In genomic region chr14:63062184-63062583, GRCm38 (mm10) we compare ENCODE assay signal across 22 mouse cellular contexts. TPM values are rescaled to one million over a fixed set of nuclear protein-coding genes. Genes with fewer than 3 reads are reported as not detected.
DNase-seq lines count a peak whose midpoint lies in the region; ATAC-seq and TF ChIP-seq lines count a peak whose summit lies in the region.
"Had no signal": no experiment of that assay in that cellular context is flagged by ENCODE, and none has a peak within 500 bp of the region (broad histone marks: within the 10 kb centered on the region; RNA-seq: fewer than 3 reads in every experiment).

No protein-coding gene starts in this region.

- no peaks in the 10 kb centered on the region for H3K36me3 ChIP-seq in heart, embryonic 13.5 days
- no peaks in the 10 kb centered on the region for H3K36me3 ChIP-seq in liver, embryonic 15.5 days (replicated peaks)
- H3K36me3 ChIP-seq in forebrain, embryonic 13.5 days (ENCODE audit: poor library complexity, severe bottlenecking) = no peaks in the 10 kb centered on the region
- H3K36me3 ChIP-seq: limb, embryonic 15.5 days had no signal

- H3K4me2 ChIP-seq in heart, embryonic 13.5 days = peak overlapping the region; percentile 13; the same call in 1 of the 2 replicates
- H3K4me2 ChIP-seq in liver, embryonic 15.5 days = peak overlapping the region; percentile 39
- H3K4me2 ChIP-seq in forebrain, embryonic 13.5 days = no peak overlapping the region
- H3K4me2 ChIP-seq: hindbrain, embryonic 14.5 days; limb, embryonic 15.5 days had no signal

- WGBS in heart, embryonic 13.5 days = 12% methylated on average over 2 of the region's 2 CpGs
- 25% methylated on average over 2 of the region's 2 CpGs for WGBS in liver, embryonic 15.5 days (ENCODE audit: insufficient replicate concordance)
- WGBS in lung, adult 2 months = 63% methylated on average over 2 of the region's 2 CpGs
- WGBS in forebrain, embryonic 13.5 days = 93% methylated on average over 2 of the region's 2 CpGs

- peak; percentile 47; the same call in 1 of the 2 replicates for ATAC-seq in heart, embryonic 13.5 days (ENCODE audit: extremely low read depth, insufficient number of reproducible peaks, low FRiP score, low TSS enrichment)
- peak; percentile 89 for ATAC-seq in liver, embryonic 15.5 days (ENCODE audit: insufficient read depth)
- no peak for ATAC-seq in forebrain, embryonic 13.5 days

- intact Hi-C loops in heart, postnatal 36 days (cut with DNase I) = no loop called here

- H3K9me3 ChIP-seq in heart, embryonic 13.5 days = no peaks in the 10 kb centered on the region
- 0 out of 2 replicates have a peak, but pooled peaks cover 2% of the 10 kb centered on the region for H3K9me3 ChIP-seq in liver, embryonic 15.5 days (replicated peaks)
- H3K9me3 ChIP-seq in forebrain, embryonic 13.5 days (replicated peaks) = no peaks in the 10 kb centered on the region
- H3K9me3 ChIP-seq: limb, embryonic 15.5 days had no signal

- peak overlapping the region; percentile 78 for H3K27ac ChIP-seq in heart, embryonic 13.5 days (replicated peaks)
- peak overlapping the region; percentile 70 for H3K27ac ChIP-seq in liver, embryonic 15.5 days (replicated peaks)
- no peak overlapping the region for H3K27ac ChIP-seq in forebrain, embryonic 13.5 days
- H3K27ac ChIP-seq: hindbrain, embryonic 14.5 days; limb, embryonic 15.5 days; macrophage had no signal

- peak overlapping the region; percentile 50; the same call in 1 of the 2 replicates for H3K9ac ChIP-seq in heart, embryonic 13.5 days
- no peak overlapping the region; the same call in 1 of the 2 replicates for H3K9ac ChIP-seq in liver, embryonic 15.5 days
- H3K9ac ChIP-seq in forebrain, embryonic 13.5 days = no peak overlapping the region
- H3K9ac ChIP-seq: hindbrain, embryonic 14.5 days; limb, embryonic 15.5 days had no signal

- peaks cover 59% of the 10 kb centered on the region for H3K4me1 ChIP-seq in heart, embryonic 13.5 days
- peaks cover 53% of the 10 kb centered on the region for H3K4me1 ChIP-seq in liver, embryonic 15.5 days (replicated peaks)
- H3K4me1 ChIP-seq in lung, adult 2 months (ENCODE audit: control insufficient read depth, insufficient read depth, low read length) = no peaks in the 10 kb centered on the region
- peaks cover 3% of the 10 kb centered on the region; the same call in 1 of the 2 replicates for H3K4me1 ChIP-seq in forebrain, embryonic 13.5 days
- H3K4me1 ChIP-seq: limb, embryonic 15.5 days had no signal

- TF ChIP-seq POLR2A in lung, adult 2 months (IDR thresholded peaks at IDR 0.05; ENCODE audit: borderline replicate concordance, extremely low read depth, low read depth, low read length) = no peak

- H3K4me3 ChIP-seq in heart, embryonic 13.5 days = no peak overlapping the region
- H3K4me3 ChIP-seq in liver, embryonic 15.5 days (replicated peaks) = no peak overlapping the region; the same call in 1 of the 2 replicates
- no peak overlapping the region for H3K4me3 ChIP-seq in lung, adult 2 months (replicated peaks; ENCODE audit: extremely low read depth, low read depth, low read length)
- H3K4me3 ChIP-seq in forebrain, embryonic 13.5 days = no peak overlapping the region
- H3K4me3 ChIP-seq: limb, embryonic 15.5 days had no signal

- no peak for TF ChIP-seq CTCF in lung, adult 2 months (IDR thresholded peaks at IDR 0.05; ENCODE audit: insufficient read depth, low read length)

- H3K27me3 ChIP-seq in heart, embryonic 13.5 days (replicated peaks) = no peaks in the 10 kb centered on the region
- H3K27me3 ChIP-seq in liver, embryonic 15.5 days = 0 out of 2 replicates have a peak, but pooled peaks cover 5% of the 10 kb centered on the region
- H3K27me3 ChIP-seq in forebrain, embryonic 13.5 days = no peaks in the 10 kb centered on the region
- H3K27me3 ChIP-seq: limb, embryonic 15.5 days had no signal

- DNase-seq in heart, postnatal 36 days = no peak
- peak; percentile 59 for DNase-seq in MEL-GATA-1-ER (ENCODE audit: extremely low read depth, low read depth)
- DNase-seq in embryo, embryonic 11 days = peak; percentile 19
- DNase-seq in lung, adult 2 months = no peak
- no peak for DNase-seq in kidney, adult 18-20 months
- DNase-seq: adrenal gland, postnatal 14 days; cerebellum, postnatal 10 days; gastrocnemius, postnatal 25 days; kidney, adult 2 months; kidney, postnatal 25 days; midbrain, embryonic 14.5 days; thymus, adult 18-20 months had no signal

RNA-seq across cellular contexts. Expression of gene Defb30, which starts 12.4 kb away (rescaled TPM):
- polyA plus RNA-seq in heart, embryonic 13.5 days (2015; fragmentation: Nextera tagmentation; extraction: Ambion mirVana) = not detected in 2 replicates
- not detected for total RNA-seq in heart, postnatal 36 days (2021)
- not detected in 2 replicates for polyA plus RNA-seq in liver, embryonic 15.5 days (2015; fragmentation: Nextera tagmentation; extraction: Ambion mirVana)
- not detected in 2 replicates for polyA plus RNA-seq in lung, adult 2 months (2012; rRNA removed)
- not detected in 2 replicates for polyA plus RNA-seq in forebrain, embryonic 13.5 days (2015; fragmentation: Nextera tagmentation; extraction: Ambion mirVana)
- total RNA-seq: adrenal gland, postnatal 14 days; gastrocnemius, postnatal 25 days; layer of hippocampus, postnatal 10 days; left cerebral cortex, postnatal 14 days had no signal
- polyA plus RNA-seq: embryonic facial prominence, embryonic 11.5 days; hindbrain, embryonic 14.5 days; kidney, adult 2 months; limb, embryonic 15.5 days; macrophage; midbrain, embryonic 14.5 days had no signal

RNA-seq across cellular contexts. Expression of gene Defb42, which starts 15.4 kb away (rescaled TPM):
- polyA plus RNA-seq in heart, embryonic 13.5 days (2015; fragmentation: Nextera tagmentation; extraction: Ambion mirVana) = 2.3 and 3.1 TPM in 2 replicates
- under 1 TPM in 1 of 2 experiments, not detected in 1; 0.22 TPM for total RNA-seq in heart, postnatal 36 days (2021)
- not detected in 2 replicates for polyA plus RNA-seq in liver, embryonic 15.5 days (2015; fragmentation: Nextera tagmentation; extraction: Ambion mirVana)
- 0.76 TPM in 1 of 2 replicates, not detected in the other for polyA plus RNA-seq in lung, adult 2 months (2012; rRNA removed)
- polyA plus RNA-seq in forebrain, embryonic 13.5 days (2015; fragmentation: Nextera tagmentation; extraction: Ambion mirVana) = 0.37 TPM in 1 of 2 replicates, not detected in the other
- total RNA-seq: gastrocnemius, postnatal 25 days; layer of hippocampus, postnatal 10 days; left cerebral cortex, postnatal 14 days had no signal
- polyA plus RNA-seq: embryonic facial prominence, embryonic 11.5 days; hindbrain, embryonic 14.5 days; limb, embryonic 15.5 days; macrophage had no signal

RNA-seq across cellular contexts. Expression of gene Defb43, which starts 50.6 kb away (rescaled TPM):
- polyA plus RNA-seq in heart, embryonic 13.5 days (2015; fragmentation: Nextera tagmentation; extraction: Ambion mirVana) = not detected in 2 replicates
- total RNA-seq in heart, postnatal 36 days (2021) = not detected
- polyA plus RNA-seq in liver, embryonic 15.5 days (2015; fragmentation: Nextera tagmentation; extraction: Ambion mirVana) = not detected in 2 replicates
- polyA plus RNA-seq in lung, adult 2 months (2012; rRNA removed) = not detected in 2 replicates
- not detected in 2 replicates for polyA plus RNA-seq in forebrain, embryonic 13.5 days (2015; fragmentation: Nextera tagmentation; extraction: Ambion mirVana)
- total RNA-seq: adrenal gland, postnatal 14 days; ES-E14; gastrocnemius, postnatal 25 days; layer of hippocampus, postnatal 10 days; left cerebral cortex, postnatal 14 days had no signal
- polyA plus RNA-seq: embryonic facial prominence, embryonic 11.5 days; hindbrain, embryonic 14.5 days; kidney, adult 2 months; limb, embryonic 15.5 days; macrophage; midbrain, embryonic 14.5 days had no signal

Comparison
In these comparisons a context has a peak if more than half of its experiments do, and no peak if none do; other contexts are left out.
1. DNase-seq: peak in MEL-GATA-1-ER (single experiment) and embryo, embryonic 11 days (single experiment); none in heart, postnatal 36 days (0 of 2), lung, adult 2 months (single experiment) and kidney, adult 18-20 months (single experiment).